Mouse (Mus musculus) liver, embryonic 13.5 days (tissue): Measurements from ENCODE around the gene Hist2h2ac. TPM values are rescaled to one million over a fixed set of nuclear protein-coding genes. Genes with fewer than 3 reads are reported as not detected.
"Not testable (repeated sequence)": the region's sequence is repeated elsewhere in the genome, so short reads cannot be mapped to it uniquely, and the experiment has no call there.

Source experiments
- ATAC-seq: fragments of 200-750 bp; cut with Nextera tagmentation; 2 replicates; pipeline ENCODE4 v1.8.0; 2017; ENCODE audit warnings: low read depth, mild to moderate bottlenecking, moderate number of reproducible peaks, moderate library complexity
- DNase-seq: peaks from one replicate; pipeline ENCODE4 v3.0.0; 2022
- H3K27ac ChIP-seq: fragments of 300-500 bp; sonication (generic); 2 replicates; pipeline ENCODE4 v1.5.1; 2015; ENCODE audit warnings: moderate library complexity, mild to moderate bottlenecking, inconsistent platforms
- H3K27me3 ChIP-seq: fragments of 300-500 bp; sonication (generic); 2 replicates; pipeline ENCODE4 v1.6.1; 2015; ENCODE audit warnings: mild to moderate bottlenecking, inconsistent platforms
- H3K36me3 ChIP-seq: fragments of 300-500 bp; sonication (generic); 2 replicates; pipeline ENCODE4 v1.6.1; 2015; ENCODE audit warnings: mild to moderate bottlenecking, inconsistent platforms
- H3K4me1 ChIP-seq: fragments of 300-500 bp; sonication (generic); replicated peaks from 2 replicates; pipeline ENCODE4 v1.6.1; 2015; ENCODE audit warnings: inconsistent platforms
- H3K4me2 ChIP-seq: fragments of 300-500 bp; sonication (generic); 2 replicates; pipeline ENCODE4 v1.6.1; 2015; ENCODE audit warnings: inconsistent platforms, mild to moderate bottlenecking, moderate library complexity
- H3K4me3 ChIP-seq: fragments of 300-500 bp; sonication (generic); replicated peaks from 2 replicates; pipeline ENCODE4 v1.5.1; 2015; ENCODE audit warnings: mild to moderate bottlenecking, inconsistent platforms
- H3K9ac ChIP-seq: fragments of 300-500 bp; sonication (generic); 2 replicates; pipeline ENCODE4 v1.6.1; 2015; ENCODE audit warnings: mild to moderate bottlenecking, inconsistent platforms
- H3K9me3 ChIP-seq: fragments of 300-500 bp; sonication (generic); replicated peaks from 2 replicates; pipeline ENCODE4 v1.6.1; 2016; ENCODE audit warnings: inconsistent platforms
- WGBS: fragments of 180-500 bp; shearing (Covaris S2); methylation state at CpG from one replicate; pipeline ENCODE4 v1.1.7; 2015; ENCODE audit not compliant: insufficient replicate concordance; 5-methylcytosine and 5-hydroxymethylcytosine counted together
- polyA plus RNA-seq: library from polyadenylated mRNA; unstranded; fragments of >200 nt; fragmentation: Nextera tagmentation; extraction: Ambion mirVana; gene quantifications from 2 replicates; pipeline ENCODE4 v1.2.1, GENCODE M21; 2015

Hist2h2ac gene
- polyA plus RNA-seq, 1 experiment from 2014 or later = 19.8 TPM

GRCm38 (mm10) chr3:96221640-96222038 lies 959 bp upstream of the Hist2h2ac start:
- no peak for DNase-seq
- Histone ChIP-seq H3K9ac (peak overlapping the region; percentile 95), H3K4me1 (peaks cover 69% of the 10 kb centered on the region), H3K27me3 (no peaks in the 10 kb centered on the region), H3K4me2 (peak overlapping the region; percentile 92), H3K4me3 (peak overlapping the region; percentile 72), H3K36me3 (no peaks in the 10 kb centered on the region), H3K27ac (peak overlapping the region; percentile 100), H3K9me3 (no peaks in the 10 kb centered on the region)
- 22% methylated on average over 9 of the region's 9 CpGs for WGBS
- ATAC-seq = no peak

GRCm38 (mm10) chr3:96220131-96220764 lies 432 bp downstream of the Hist2h2ac start:
- H3K27ac ChIP-seq = peak overlapping the region; percentile 100
- H3K4me3 ChIP-seq = peak overlapping the region; percentile 72
- ATAC-seq = peak; percentile 5; the same call in 1 of the 2 replicates
- not testable (repeated sequence) for H3K9me3 ChIP-seq, H3K27me3 ChIP-seq, H3K36me3 ChIP-seq
- H3K4me1 ChIP-seq = peaks cover 61% of the 10 kb centered on the region
- peak overlapping the region; percentile 92 for H3K4me2 ChIP-seq
- DNase-seq = peak; percentile 52
- under 1% methylated on average over 41 of the region's 47 CpGs for WGBS
- H3K9ac ChIP-seq = peak overlapping the region; percentile 95

- H3K9ac ChIP-seq = peak within 1 kb of the TSS; percentile 95
- H3K4me2 ChIP-seq = peak within 1 kb of the TSS; percentile 92
- peaks cover 58% of the 10 kb centered on the region for H3K4me1 ChIP-seq
- WGBS = 0% methylated on average over 37 of the region's 37 CpGs
- H3K9me3 ChIP-seq = no peaks in the 10 kb centered on the region
- peak; percentile 64 for ATAC-seq
- peak within 1 kb of the TSS; percentile 100 for H3K27ac ChIP-seq
- peak within 1 kb of the TSS; percentile 72 for H3K4me3 ChIP-seq
- no peaks in the 10 kb centered on the region for H3K36me3 ChIP-seq
- DNase-seq = peak; percentile 75
- no peaks in the 10 kb centered on the region for H3K27me3 ChIP-seq
Observed at GRCm38 (mm10) chr3:96219661-96220130, 984 bp downstream of the Hist2h2ac start, which contains the start of the genes Bola1 and Hist2h2ab. Gene Bola1, minus strand, starts transcription at chr3:96219709. Gene Hist2h2ab, plus strand, starts transcription at chr3:96219865.

GRCm38 (mm10) chr3:96219191-96219641 lies 1.5 kb downstream of the Hist2h2ac start:
- Histone ChIP-seq H3K9me3 (no peaks in the 10 kb centered on the region), H3K27ac (peak overlapping the region; percentile 100), H3K4me1 (peaks cover 53% of the 10 kb centered on the region), H3K36me3 (no peaks in the 10 kb centered on the region), H3K4me2 (peak overlapping the region; percentile 92), H3K9ac (peak overlapping the region; percentile 95), H3K4me3 (peak overlapping the region; percentile 72), H3K27me3 (no peaks in the 10 kb centered on the region)
- DNase-seq (peak; percentile 27), ATAC-seq (no peak)
- under 1% methylated on average over 12 of the region's 12 CpGs for WGBS

GRCm38 (mm10) chr3:96209242-96209641 lies 11.4 kb downstream of the Hist2h2ac start:
- no peak for DNase-seq
- H3K9me3 ChIP-seq = no peaks in the 10 kb centered on the region

GRCm38 (mm10) chr3:96207819-96208218 lies 12.9 kb downstream of the Hist2h2ac start:
- ATAC-seq (no peak), DNase-seq (no peak)
- no peak overlapping the region for H3K9ac ChIP-seq
- H3K27ac ChIP-seq = no peak overlapping the region
- no peaks in the 10 kb centered on the region for H3K9me3 ChIP-seq
- no peaks in the 10 kb centered on the region for H3K36me3 ChIP-seq
- 0 out of 2 replicates have a peak, but pooled peaks cover 2% of the 10 kb centered on the region for H3K27me3 ChIP-seq
- no peak overlapping the region for H3K4me2 ChIP-seq
- H3K4me3 ChIP-seq = no peak overlapping the region
- 0 out of 2 replicates have a peak, but pooled peaks cover 6% of the 10 kb centered on the region for H3K4me1 ChIP-seq
- 69% methylated on average over 3 of the region's 3 CpGs for WGBS

More at GRCm38 (mm10) chr3:96209242-96209641, 11.4 kb downstream of the Hist2h2ac start:
- 27% methylated on average over 15 of the region's 15 CpGs for WGBS
- Histone ChIP-seq H3K4me2 (no peak overlapping the region), H3K4me3 (no peak overlapping the region), H3K36me3 (no peaks in the 10 kb centered on the region), H3K27ac (no peak overlapping the region), H3K9ac (no peak overlapping the region), H3K4me1 (peaks cover 6% of the 10 kb centered on the region; the same call in 1 of the 2 replicates), H3K27me3 (0 out of 2 replicates have a peak, but pooled peaks cover 4% of the 10 kb centered on the region)
- no peak for ATAC-seq

GRCm38 (mm10) chr3:96199731-96200130 lies 20.9 kb downstream of the Hist2h2ac start:
- Histone ChIP-seq H3K4me3 (no peak overlapping the region), H3K4me2 (no peak overlapping the region), H3K27me3 (no peaks in the 10 kb centered on the region), H3K9me3 (peaks cover 4% of the 10 kb centered on the region), H3K9ac (no peak overlapping the region), H3K4me1 (peaks cover 30% of the 10 kb centered on the region), H3K27ac (no peak overlapping the region), H3K36me3 (peaks cover 6% of the 10 kb centered on the region; the same call in 1 of the 2 replicates)
- no peak for ATAC-seq
- no peak for DNase-seq
- 45% methylated on average over 2 of the region's 2 CpGs for WGBS

- 0 out of 2 replicates have a peak overlapping the region, but pooled peaks have one; percentile 33 for H3K9ac ChIP-seq
- peak overlapping the region; percentile 38; the same call in 1 of the 2 replicates for H3K4me2 ChIP-seq
- 15% methylated on average over 8 of the region's 8 CpGs for WGBS
- H3K4me3 ChIP-seq, H3K27me3 ChIP-seq, H3K27ac ChIP-seq, H3K9me3 ChIP-seq, ATAC-seq, H3K36me3 ChIP-seq, DNase-seq: not testable (repeated sequence)
- H3K4me1 ChIP-seq = peaks cover 30% of the 10 kb centered on the region
Observed at GRCm38 (mm10) chr3:96198601-96199251, 22.0 kb downstream of the Hist2h2ac start.

GRCm38 (mm10) chr3:96198181-96198580 lies 22.5 kb downstream of the Hist2h2ac start:
- peaks cover 6% of the 10 kb centered on the region; the same call in 1 of the 2 replicates for H3K27me3 ChIP-seq
- peak overlapping the region; percentile 74 for H3K4me3 ChIP-seq
- H3K36me3 ChIP-seq = peaks cover 6% of the 10 kb centered on the region; the same call in 1 of the 2 replicates
- peaks cover 4% of the 10 kb centered on the region for H3K9me3 ChIP-seq
- H3K27ac ChIP-seq = peak overlapping the region; percentile 70
- peak overlapping the region; percentile 99 for H3K4me2 ChIP-seq
- peak; percentile 29 for DNase-seq
- H3K9ac ChIP-seq = peak overlapping the region; percentile 60
- peak; percentile 30 for ATAC-seq
- WGBS = under 1% methylated on average over 6 of the region's 6 CpGs
- H3K4me1 ChIP-seq = peaks cover 30% of the 10 kb centered on the region

- peaks cover 11% of the 10 kb centered on the region; the same call in 1 of the 2 replicates for H3K27me3 ChIP-seq
- peaks cover 30% of the 10 kb centered on the region for H3K4me1 ChIP-seq
- H3K27ac ChIP-seq = peak overlapping the region; percentile 93
- H3K4me2 ChIP-seq = peak overlapping the region; percentile 99
- H3K36me3 ChIP-seq = peaks cover 6% of the 10 kb centered on the region; the same call in 1 of the 2 replicates
- H3K9ac ChIP-seq = peak overlapping the region; percentile 89
- ATAC-seq (peak; percentile 89), DNase-seq (peak; percentile 83)
- H3K4me3 ChIP-seq = peak overlapping the region; percentile 74
- peaks cover 4% of the 10 kb centered on the region for H3K9me3 ChIP-seq
- WGBS = under 1% methylated on average over 50 of the region's 50 CpGs
Observed at GRCm38 (mm10) chr3:96197129-96197749, 23.4 kb downstream of the Hist2h2ac start.
